Mouse (Mus musculus) small intestine, adult 10 weeks (tissue): ENCODE measurements around the gene Pheta2. TPM values are rescaled to one million over a fixed set of nuclear protein-coding genes. Genes with fewer than 3 reads are reported as not detected.

Source experiments
- polyA plus RNA-seq: library from polyadenylated mRNA; stranded (reverse); fragments of 350-450 nt; fragmentation: Illumina TruSeq; extraction: RNeasy Lipid Tissue Mini Kit (QIAGEN cat#74804); gene quantifications from one replicate; pipeline ENCODE4 v1.2.3, GENCODE M21; 2014; ENCODE audit warnings: low replicate concordance

Gene Pheta2
- polyA plus RNA-seq = 0.33 TPM

DNA sequence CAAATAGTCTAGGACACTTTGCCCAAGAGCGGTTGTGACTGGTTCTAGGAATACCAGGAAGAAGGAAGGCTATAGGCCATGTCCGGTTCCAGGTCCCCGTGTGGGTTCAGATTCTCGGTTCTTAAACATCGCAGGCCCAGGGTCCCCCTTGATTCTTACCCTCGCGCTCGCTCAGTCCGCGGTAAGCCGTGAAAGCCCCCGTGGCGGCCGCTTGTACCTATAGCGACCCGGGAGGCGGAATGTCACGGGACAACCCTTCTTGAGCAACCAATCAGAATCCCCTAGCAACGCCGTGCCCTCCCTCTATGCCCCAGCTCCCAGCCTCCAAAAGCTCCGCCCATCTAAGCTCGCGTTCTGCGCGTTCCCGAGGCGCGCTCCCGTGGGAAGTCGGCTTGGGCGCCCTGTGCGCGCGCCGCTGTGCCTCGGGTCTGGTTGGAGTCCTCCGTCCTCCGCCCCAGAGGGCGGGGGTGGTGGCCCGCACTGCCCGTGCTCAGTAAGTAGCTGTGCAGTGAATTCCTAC lies at the start of gene Pheta2, which contains the start of the genes Naga and Smdt1:
Gene Pheta2 (plus strand): TSS at position 350 of the 520 bp plus-strand sequence.
Gene Naga (minus strand): TSS at position 333 of the 520 bp plus-strand sequence.
Gene Smdt1 (plus strand): TSS at position 367 of the 520 bp plus-strand sequence.

DNA sequence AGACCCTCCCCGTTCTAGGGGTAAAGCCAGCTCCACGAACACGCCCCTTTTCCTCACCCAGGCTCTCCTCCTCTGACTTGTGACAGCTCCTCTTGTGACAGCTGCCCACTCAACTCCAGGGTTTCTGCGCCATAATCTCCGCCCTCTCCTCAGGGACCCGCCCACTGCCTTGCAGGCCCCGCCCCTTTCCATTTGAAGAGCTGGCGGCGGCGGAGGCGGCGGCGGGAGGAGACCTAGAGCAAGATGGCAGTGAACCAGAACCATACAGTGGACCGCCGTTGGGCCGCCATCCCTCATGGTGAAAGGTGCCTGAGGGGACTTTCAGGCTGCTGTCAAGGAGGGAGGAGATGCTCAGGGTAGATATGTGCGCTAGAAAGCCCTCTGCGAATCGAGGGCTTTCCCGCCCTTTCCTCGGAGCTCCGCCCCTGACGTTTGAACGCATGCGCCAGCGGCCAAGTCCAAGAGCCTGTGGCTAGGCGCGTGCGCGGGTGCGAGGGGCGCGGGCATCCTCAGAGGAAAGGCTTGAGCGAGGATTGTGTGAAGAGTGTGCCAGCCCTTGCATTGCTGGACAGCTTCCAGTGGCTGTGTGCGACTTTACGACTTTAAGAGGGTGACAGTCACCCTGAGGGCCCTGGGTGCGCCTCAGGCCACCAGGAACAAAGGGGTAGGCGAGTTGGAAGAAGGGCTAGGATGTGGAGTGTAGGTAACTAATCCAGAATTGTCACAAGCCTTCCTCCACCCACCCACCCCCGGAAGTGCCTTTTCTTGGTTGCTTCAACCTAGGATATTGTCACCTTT lies 39.8 kb upstream of the Pheta2 start, which contains the start of gene Wbp2nl:
Gene Wbp2nl (plus strand): TSS at position 191 of the 798 bp plus-strand sequence.

DNA sequence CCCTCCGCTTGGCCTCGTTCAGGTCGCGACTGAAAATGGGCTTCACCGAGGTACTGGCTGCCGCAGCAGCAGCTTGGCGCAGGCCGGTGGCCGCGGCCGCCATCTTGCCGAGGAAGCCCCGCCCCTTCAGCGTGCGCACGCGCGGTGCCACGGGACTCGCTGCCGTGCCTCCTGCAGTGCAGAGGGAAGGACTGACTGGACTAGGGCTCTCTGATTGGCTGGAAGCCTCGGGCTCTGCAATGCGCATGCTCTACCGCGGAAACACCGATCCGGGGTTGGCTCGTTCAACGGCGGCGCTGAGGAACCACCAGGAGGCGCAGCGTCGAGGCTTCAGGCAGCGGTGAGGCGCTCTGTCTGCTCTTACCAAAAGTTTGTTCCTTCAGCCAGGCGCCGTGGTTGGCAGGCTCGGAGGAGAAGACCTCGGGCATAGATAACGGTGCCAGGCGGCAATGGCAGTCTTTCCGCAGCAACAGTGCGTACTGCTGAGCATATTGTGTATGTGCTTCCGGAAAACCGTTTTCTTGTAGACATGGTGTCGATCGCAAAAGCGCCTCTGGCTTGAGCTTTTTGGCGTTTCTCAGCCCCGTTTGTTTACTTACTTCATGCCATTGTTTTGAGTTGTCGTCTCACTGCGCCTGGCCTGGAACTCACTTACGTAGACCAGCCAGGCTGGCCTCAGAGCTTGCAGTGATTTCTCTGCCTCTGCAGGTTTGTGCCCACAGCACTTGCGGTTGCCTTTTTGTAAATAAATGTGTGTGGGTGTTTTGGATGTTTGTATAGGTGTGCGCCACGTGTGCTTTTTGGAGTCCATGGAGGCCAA lies 15.6 kb downstream of the Pheta2 start, which contains the start of gene Ndufa6:
Gene Ndufa6 (minus strand): TSS at position 197 of the 820 bp plus-strand sequence.

DNA sequence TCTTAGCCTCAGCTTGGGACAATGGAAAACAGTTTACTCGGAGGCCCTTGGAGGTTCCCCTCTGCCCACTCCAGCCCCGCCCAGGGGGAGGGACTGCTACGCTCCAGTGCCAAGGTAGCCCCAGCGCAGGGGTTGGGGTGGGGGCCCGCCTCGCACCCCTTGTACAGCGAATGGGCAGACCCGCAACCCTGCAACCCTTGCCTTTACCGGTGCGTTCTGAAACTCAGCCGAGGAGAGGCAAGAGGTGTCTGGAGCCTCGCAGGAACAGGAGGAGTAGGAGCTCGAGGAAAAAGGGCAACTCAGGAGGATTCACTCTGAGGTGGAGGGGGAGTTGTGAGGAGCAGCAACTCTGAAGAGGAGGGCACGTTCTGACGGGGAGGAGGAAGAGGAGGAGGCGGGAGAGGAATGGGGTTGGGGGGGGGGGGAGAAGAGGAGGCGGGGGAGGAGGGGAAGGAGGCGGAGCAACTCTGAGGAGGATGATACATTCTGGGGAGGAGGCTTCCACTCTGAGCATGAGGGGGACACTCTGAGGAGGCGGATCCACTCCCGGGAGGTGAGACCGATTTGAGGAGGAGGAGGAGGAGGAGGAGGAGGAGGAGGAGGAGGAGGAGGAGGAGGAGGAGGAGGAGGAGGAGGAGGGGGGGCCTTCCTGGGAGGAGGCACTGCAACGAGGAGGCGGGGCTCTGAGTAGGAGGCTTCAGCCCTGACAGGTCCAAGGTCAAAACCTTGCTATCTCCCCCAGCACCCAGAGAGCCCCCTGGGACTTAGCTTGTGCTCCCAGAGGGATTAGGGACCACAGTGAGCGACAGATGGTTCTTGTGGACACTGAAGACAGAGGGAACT lies 41.4 kb downstream of the Pheta2 start, which contains the start of gene Cyp2d22:
Gene Cyp2d22 (minus strand): TSS at position 390 of the 843 bp plus-strand sequence.

DNA sequence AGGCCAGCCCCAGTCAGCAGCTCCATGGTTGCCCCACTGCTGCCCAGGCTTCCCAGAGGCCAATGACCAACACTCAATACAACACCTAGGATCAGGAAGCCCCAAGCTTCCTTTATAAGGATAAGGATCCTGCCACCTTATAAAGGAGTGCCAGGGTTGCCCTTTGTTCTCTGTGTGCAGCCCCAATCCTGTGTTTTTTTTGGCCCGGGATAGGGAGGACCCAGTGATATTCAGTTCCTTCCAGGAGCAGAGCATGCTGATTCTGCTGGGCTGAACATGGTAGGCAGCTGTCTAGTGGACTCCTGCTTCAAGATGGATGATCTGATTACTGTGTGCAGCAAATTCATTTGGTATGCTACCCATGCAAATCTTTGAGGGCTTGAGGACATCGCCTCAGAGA lies 55.2 kb downstream of the Pheta2 start, which contains the start of gene Cyp2d11:
Gene Cyp2d11 (minus strand): TSS at position 101 of the 400 bp plus-strand sequence.

Other genes with a start within 250 kb of the Pheta2 start
- 1.7 TPM for gene Ccdc134, start 211.0 kb upstream of the Pheta2 start, polyA plus RNA-seq
- 8.6 TPM for gene Srebf2, start 191.8 kb upstream of the Pheta2 start, polyA plus RNA-seq
- not detected for gene Shisa8, start 126.1 kb upstream of the Pheta2 start, polyA plus RNA-seq
- 1.2 TPM for gene Tnfrsf13c, start 114.6 kb upstream of the Pheta2 start, polyA plus RNA-seq
- gene Cenpm, start 94.2 kb upstream of the Pheta2 start, polyA plus RNA-seq = 0.37 TPM
- gene 1500009C09Rik, start 86.5 kb upstream of the Pheta2 start, polyA plus RNA-seq = not detected
- 0.67 TPM for gene Sept3, start 64.0 kb upstream of the Pheta2 start, polyA plus RNA-seq
- not detected for gene Wbp2nl, start 40.0 kb upstream of the Pheta2 start, polyA plus RNA-seq
- gene Naga, start within 50 bp of the Pheta2 start, polyA plus RNA-seq = 8.7 TPM
- 54.0 TPM for gene Smdt1, start within 50 bp of the Pheta2 start, polyA plus RNA-seq
- 330 TPM for gene Ndufa6, start 15.4 kb downstream of the Pheta2 start, polyA plus RNA-seq
- 17.8 TPM for gene Cyp2d22, start 41.3 kb downstream of the Pheta2 start, polyA plus RNA-seq
- not detected for gene Cyp2d11, start 55.1 kb downstream of the Pheta2 start, polyA plus RNA-seq
- not detected for gene Cyp2d10, start 68.3 kb downstream of the Pheta2 start, polyA plus RNA-seq
- not detected for gene Cyp2d9, start 94.5 kb downstream of the Pheta2 start, polyA plus RNA-seq
- not detected for gene Cyp2d12, start 216.1 kb downstream of the Pheta2 start, polyA plus RNA-seq